In the genomic region with DNA sequence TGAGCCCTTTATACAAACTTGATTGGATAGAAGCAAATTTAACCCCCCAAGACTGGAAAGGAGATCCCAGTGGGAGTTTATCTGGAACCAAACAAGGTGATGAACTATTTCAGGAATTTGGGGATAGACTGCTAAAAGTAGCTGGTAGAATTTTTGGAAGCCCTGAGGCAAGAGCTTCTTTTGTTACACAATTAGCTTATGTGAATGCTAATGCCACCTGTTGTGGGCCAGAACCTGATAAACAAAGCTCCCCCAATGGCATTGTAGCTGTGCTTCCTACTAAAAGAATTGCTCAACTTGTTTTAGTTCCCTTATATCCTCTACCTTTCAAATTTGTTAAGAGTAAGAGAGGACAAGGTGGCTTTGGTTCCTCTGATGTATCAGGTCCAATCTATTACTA, we compare ENCODE assay signal across 28 mouse cellular contexts.
DNase-seq lines count a peak whose midpoint lies in the region; ATAC-seq and TF ChIP-seq lines count a peak whose summit lies in the region.
"Had no signal": no experiment of that assay in that cellular context is flagged by ENCODE, and none has a peak within 500 bp of the region (broad histone marks: within the 10 kb centered on the region; RNA-seq: fewer than 3 reads in every experiment).

No protein-coding gene starts in this region.

- no peak overlapping the region for H3K4me2 ChIP-seq in embryonic facial prominence, embryonic 14.5 days (ENCODE audit: low read depth, low read length)
- no peak overlapping the region for H3K4me2 ChIP-seq in hindbrain, embryonic 11.5 days (replicated peaks; ENCODE audit: low read depth, low read length)
- H3K4me2 ChIP-seq: embryonic facial prominence, embryonic 12.5 days; embryonic facial prominence, embryonic 15.5 days; forebrain, embryonic 12.5 days had no signal

- ATAC-seq in embryonic facial prominence, embryonic 14.5 days (ENCODE audit: low read depth) = no peak
- ATAC-seq in hindbrain, embryonic 11.5 days (ENCODE audit: low FRiP score) = no peak
- ATAC-seq: activated CD4-positive, CD25-positive, alpha-beta regulatory T cell, adult 4 months; CD4-positive, CD25-positive, alpha-beta regulatory T cell, adult 4 months; forebrain, embryonic 14.5 days; forebrain, embryonic 16.5 days; Patski had no signal

- in situ Hi-C loops in ES-E14 (cut with MboI; ENCODE audit: low sequenced_read_pairs in 2 of 2, unreplicated experiment in 2 of 2) = no loop called here

- DNase-seq in embryonic facial prominence, embryonic 14.5 days (ENCODE audit: low spot score) = peak; percentile 38
- no peak for DNase-seq in embryonic facial prominence, embryonic 10.5 days (ENCODE audit: low spot score)
- peak; percentile 57 for DNase-seq in ES-E14 (ENCODE audit: low read depth, low spot score)
- peak; percentile 97 for DNase-seq in R1 (ENCODE audit: low read depth, low spot score)
- DNase-seq in kidney, postnatal 36 days = no peak
- no peak for DNase-seq in urinary bladder, postnatal 4 days (ENCODE audit: low spot score in 2 of 2)
- no peak for DNase-seq in hindbrain, embryonic 11.5 days (ENCODE audit: low spot score)
- DNase-seq: adrenal gland, postnatal 10 days; adrenal gland, postnatal 25 days; B cell, adult 2 months; cerebellum, adult 11 months; cerebellum, adult 18-20 months; cerebellum, adult 8-10 months; cerebellum, adult 9-11 months; cerebellum, postnatal 14 days; cerebellum, postnatal 36 days; embryo, embryonic 11 days had no signal

- H3K27me3 ChIP-seq in embryonic facial prominence, embryonic 14.5 days (replicated peaks; ENCODE audit: control insufficient read depth, insufficient read depth, low read length) = no peaks in the 10 kb centered on the region
- no peaks in the 10 kb centered on the region for H3K27me3 ChIP-seq in embryonic facial prominence, embryonic 10.5 days (replicated peaks; ENCODE audit: low read depth, poor library complexity, severe bottlenecking)
- no peaks in the 10 kb centered on the region for H3K27me3 ChIP-seq in hindbrain, embryonic 11.5 days (ENCODE audit: control insufficient read depth, insufficient read depth, low read length)
- H3K27me3 ChIP-seq: CH12.LX; embryonic facial prominence, embryonic 12.5 days; embryonic facial prominence, embryonic 15.5 days; forebrain, embryonic 12.5 days; Patski had no signal

- H3K4me1 ChIP-seq in embryonic facial prominence, embryonic 14.5 days (ENCODE audit: control insufficient read depth, insufficient read depth, low read length) = no peaks in the 10 kb centered on the region
- no peaks in the 10 kb centered on the region for H3K4me1 ChIP-seq in embryonic facial prominence, embryonic 10.5 days
- H3K4me1 ChIP-seq in ES-E14 (ENCODE audit: control insufficient read depth in 2 of 2, insufficient read depth in 2 of 2, low read length in 2 of 2, poor library complexity in 1 of 2) = no peaks in the 10 kb centered on the region; a peak in 2 of 4 replicates
- H3K4me1 ChIP-seq in hindbrain, embryonic 11.5 days (replicated peaks; ENCODE audit: control insufficient read depth, insufficient read depth, low read length) = no peaks in the 10 kb centered on the region
- H3K4me1 ChIP-seq: embryonic facial prominence, embryonic 12.5 days; embryonic facial prominence, embryonic 15.5 days; forebrain, embryonic 10.5 days; forebrain, embryonic 12.5 days had no signal

- H3K9ac ChIP-seq in embryonic facial prominence, embryonic 14.5 days (ENCODE audit: low read depth, low read length) = no peak overlapping the region
- H3K9ac ChIP-seq in ES-E14 (ENCODE audit: insufficient read depth, low read depth, low read length, poor library complexity, severe bottlenecking) = no peak overlapping the region
- H3K9ac ChIP-seq in hindbrain, embryonic 11.5 days (ENCODE audit: low read depth, low read length) = no peak overlapping the region
- H3K9ac ChIP-seq: embryonic facial prominence, embryonic 12.5 days; embryonic facial prominence, embryonic 15.5 days; forebrain, embryonic 12.5 days had no signal

- no peaks in the 10 kb centered on the region for H3K36me3 ChIP-seq in embryonic facial prominence, embryonic 14.5 days (ENCODE audit: control insufficient read depth, insufficient read depth, low read length)
- H3K36me3 ChIP-seq in embryonic facial prominence, embryonic 10.5 days (replicated peaks) = no peaks in the 10 kb centered on the region
- no peaks in the 10 kb centered on the region for H3K36me3 ChIP-seq in ES-E14 (ENCODE audit: control insufficient read depth, insufficient read depth, low read length, poor library complexity, severe bottlenecking)
- no peaks in the 10 kb centered on the region for H3K36me3 ChIP-seq in hindbrain, embryonic 11.5 days (ENCODE audit: control insufficient read depth, insufficient read depth, low read length)
- H3K36me3 ChIP-seq: embryonic facial prominence, embryonic 12.5 days; embryonic facial prominence, embryonic 15.5 days; forebrain, embryonic 10.5 days; forebrain, embryonic 12.5 days had no signal

- H3K4me3 ChIP-seq in embryonic facial prominence, embryonic 14.5 days (ENCODE audit: low read depth, low read length) = no peak overlapping the region
- H3K4me3 ChIP-seq in embryonic facial prominence, embryonic 10.5 days = no peak overlapping the region
- H3K4me3 ChIP-seq in ES-E14 (ENCODE audit: insufficient read depth in 1 of 2, low read depth in 1 of 2, low read length in 2 of 2, poor library complexity in 1 of 2, severe bottlenecking in 1 of 2) = no peak overlapping the region
- no peak overlapping the region for H3K4me3 ChIP-seq in hindbrain, embryonic 11.5 days (ENCODE audit: low read depth, low read length)
- H3K4me3 ChIP-seq: embryonic facial prominence, embryonic 12.5 days; embryonic facial prominence, embryonic 15.5 days; erythroblast, embryonic 14.5 days; forebrain, embryonic 10.5 days; forebrain, embryonic 12.5 days had no signal

- no peaks in the 10 kb centered on the region for H3K9me3 ChIP-seq in embryonic facial prominence, embryonic 14.5 days (ENCODE audit: control insufficient read depth, low read length)
- no peaks in the 10 kb centered on the region for H3K9me3 ChIP-seq in embryonic facial prominence, embryonic 10.5 days
- H3K9me3 ChIP-seq in ES-E14 (ENCODE audit: control insufficient read depth, insufficient read depth, low read depth, low read length) = no peaks in the 10 kb centered on the region
- no peaks in the 10 kb centered on the region for H3K9me3 ChIP-seq in hindbrain, embryonic 11.5 days (ENCODE audit: control insufficient read depth, low read length)
- H3K9me3 ChIP-seq: embryonic facial prominence, embryonic 12.5 days; embryonic facial prominence, embryonic 15.5 days; forebrain, embryonic 10.5 days; forebrain, embryonic 12.5 days had no signal

- no peak overlapping the region for H3K27ac ChIP-seq in embryonic facial prominence, embryonic 14.5 days (replicated peaks; ENCODE audit: low read depth, low read length)
- H3K27ac ChIP-seq in embryonic facial prominence, embryonic 10.5 days (replicated peaks) = no peak overlapping the region
- H3K27ac ChIP-seq in ES-E14 (ENCODE audit: insufficient read depth, low read depth, low read length, poor library complexity, severe bottlenecking) = no peak overlapping the region
- no peak overlapping the region for H3K27ac ChIP-seq in hindbrain, embryonic 11.5 days (ENCODE audit: low read depth, low read length)
- H3K27ac ChIP-seq: embryonic facial prominence, embryonic 12.5 days; embryonic facial prominence, embryonic 15.5 days; forebrain, embryonic 10.5 days; forebrain, embryonic 12.5 days had no signal

TF ChIP-seq in ES-E14, 5 proteins besides CTCF, POLR2A, EP300 and RAD21:
- no peak for TF ChIP-seq HCFC1 (IDR thresholded peaks at IDR 0.05; ENCODE audit: borderline replicate concordance, insufficient read depth, low read length)
- TF ChIP-seq CHD2 (IDR thresholded peaks at IDR 0.05; ENCODE audit: low read depth, low read length) = peak; percentile 44; the same call in 1 of the 2 replicates

Comparison
In these comparisons a context has a peak if more than half of its experiments do, and no peak if none do; other contexts are left out.
1. DNase-seq: peak in embryonic facial prominence, embryonic 14.5 days (single experiment), ES-E14 (single experiment) and R1 (single experiment); none in embryonic facial prominence, embryonic 10.5 days (single experiment), kidney, postnatal 36 days (0 of 2), urinary bladder, postnatal 4 days (0 of 2) and hindbrain, embryonic 11.5 days (single experiment).